Mouse (Mus musculus) heart, embryonic 12.5 days (tissue): Measurements from ENCODE around the gene Ace3. TPM values are rescaled to one million over a fixed set of nuclear protein-coding genes. Genes with fewer than 3 reads are reported as not detected.

Experiments used
- ATAC-seq: fragments of 200-750 bp; cut with Nextera tagmentation; 2 replicates; pipeline ENCODE4 v1.8.0; 2017; ENCODE audit warnings: moderate TSS enrichment, moderate library complexity; ENCODE audit not compliant: insufficient number of reproducible peaks, low FRiP score
- H3K27ac ChIP-seq: fragments of 300-500 bp; sonication (generic); 2 replicates; pipeline ENCODE4 v1.5.1; 2016; ENCODE audit warnings: mild to moderate bottlenecking, moderate library complexity; ENCODE audit not compliant: poor library complexity, severe bottlenecking
- H3K27me3 ChIP-seq: fragments of 300-500 bp; sonication (generic); replicated peaks from 2 replicates; pipeline ENCODE4 v1.6.1; 2016; ENCODE audit warnings: mild to moderate bottlenecking, moderate library complexity
- H3K36me3 ChIP-seq: fragments of 300-500 bp; sonication (generic); 2 replicates; pipeline ENCODE4 v1.6.1; 2016; ENCODE audit warnings: mild to moderate bottlenecking, moderate library complexity
- H3K4me1 ChIP-seq: fragments of 300-500 bp; sonication (generic); replicated peaks from 2 replicates; pipeline ENCODE4 v1.6.1; 2016; ENCODE audit warnings: mild to moderate bottlenecking
- H3K4me2 ChIP-seq: fragments of 300-500 bp; sonication (generic); 2 replicates; pipeline ENCODE4 v1.6.1; 2016; ENCODE audit warnings: mild to moderate bottlenecking, moderate library complexity
- H3K4me3 ChIP-seq: fragments of 300-500 bp; sonication (generic); 2 replicates; pipeline ENCODE4 v1.5.1; 2016; ENCODE audit warnings: mild to moderate bottlenecking
- H3K9ac ChIP-seq: fragments of 300-500 bp; sonication (generic); 2 replicates; pipeline ENCODE4 v1.6.1; 2016; ENCODE audit warnings: mild to moderate bottlenecking, moderate library complexity
- H3K9me3 ChIP-seq: fragments of 300-500 bp; sonication (generic); replicated peaks from 2 replicates; pipeline ENCODE4 v1.6.1; 2016; ENCODE audit warnings: mild to moderate bottlenecking, moderate library complexity
- WGBS: fragments of 180-500 bp; shearing (Covaris S2); methylation state at CpG from one replicate; pipeline ENCODE4 v1.1.7; 2016; 5-methylcytosine and 5-hydroxymethylcytosine counted together
- polyA plus RNA-seq: library from polyadenylated mRNA; unstranded; fragments of >200 nt; fragmentation: Nextera tagmentation; extraction: Ambion mirVana; gene quantifications from 2 replicates; pipeline ENCODE4 v1.2.1, GENCODE M21; 2016

Ace3 gene
- polyA plus RNA-seq, 1 experiment from 2014 or later: not detected

DNA sequence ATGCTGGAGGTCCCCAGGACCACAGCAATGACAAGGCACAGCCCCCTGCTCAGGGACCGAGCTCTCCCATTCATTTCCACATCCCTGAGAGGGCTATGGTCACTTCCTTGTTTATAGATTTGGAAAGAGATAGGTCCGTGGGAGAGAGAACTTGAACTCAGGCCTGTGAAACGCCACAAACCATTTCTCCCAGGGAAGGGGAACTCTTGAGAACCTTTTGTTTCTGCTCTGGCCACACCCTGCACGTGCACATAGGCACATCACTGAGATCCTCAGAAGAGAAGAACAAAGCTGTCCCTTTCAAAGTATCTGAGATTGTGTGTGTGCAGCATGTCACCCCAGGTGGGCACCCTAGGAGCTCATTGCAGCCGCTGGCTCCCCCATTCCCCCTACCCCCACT lies 15.8 kb upstream of the Ace3 start:
- no peak overlapping the region for H3K4me3 ChIP-seq
- H3K36me3 ChIP-seq: no peaks in the 10 kb centered on the region
- H3K9ac ChIP-seq: no peak overlapping the region
- no peak for ATAC-seq
- no peaks in the 10 kb centered on the region for H3K4me1 ChIP-seq
- H3K27ac ChIP-seq: no peak overlapping the region
- peaks cover 53% of the 10 kb centered on the region for H3K27me3 ChIP-seq
- H3K4me2 ChIP-seq: no peak overlapping the region
- no peaks in the 10 kb centered on the region for H3K9me3 ChIP-seq
- WGBS: 63% methylated on average over 5 of the region's 5 CpGs

- ATAC-seq: no peak
- H3K36me3 ChIP-seq: no peaks in the 10 kb centered on the region
- WGBS: 68% methylated on average over 4 of the region's 4 CpGs
These were observed 10.0 kb upstream of the Ace3 start for GRCm38 (mm10) chr11:105984452-105984851.

DNA sequence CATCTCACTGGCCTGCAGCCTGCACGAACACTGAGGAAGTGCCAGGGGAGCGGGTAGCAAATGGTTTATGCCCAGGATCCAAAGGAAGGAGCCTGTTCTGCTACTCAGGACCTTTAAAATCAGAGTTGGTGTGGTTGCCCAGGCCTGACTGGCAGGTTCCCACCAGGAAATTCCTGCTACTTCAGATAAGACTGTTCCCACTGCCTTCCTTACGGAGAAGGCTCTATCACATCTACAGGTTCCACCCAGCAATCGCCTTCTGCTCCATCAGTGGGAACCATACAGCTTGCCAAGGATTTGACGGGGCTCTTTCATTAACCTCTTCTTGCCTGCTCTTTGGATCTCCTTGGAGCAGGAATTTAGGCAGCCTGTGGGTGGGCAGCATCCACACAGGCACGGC lies 7.0 kb upstream of the Ace3 start:
- Histone ChIP-seq H3K4me2 (no peak overlapping the region), H3K36me3 (no peaks in the 10 kb centered on the region), H3K4me3 (no peak overlapping the region), H3K4me1 (peaks cover 4% of the 10 kb centered on the region), H3K9me3 (no peaks in the 10 kb centered on the region), H3K27ac (no peak overlapping the region), H3K27me3 (peaks cover 6% of the 10 kb centered on the region), H3K9ac (no peak overlapping the region)
- ATAC-seq: no peak
- 46% methylated on average over 6 of the region's 6 CpGs for WGBS

More at GRCm38 (mm10) chr11:105984452-105984851, 10.0 kb upstream of the Ace3 start:
- Histone ChIP-seq H3K4me3 (no peak overlapping the region), H3K9ac (no peak overlapping the region), H3K27ac (no peak overlapping the region), H3K4me1 (peaks cover 4% of the 10 kb centered on the region), H3K27me3 (peaks cover 16% of the 10 kb centered on the region), H3K9me3 (no peaks in the 10 kb centered on the region), H3K4me2 (no peak overlapping the region)

DNA sequence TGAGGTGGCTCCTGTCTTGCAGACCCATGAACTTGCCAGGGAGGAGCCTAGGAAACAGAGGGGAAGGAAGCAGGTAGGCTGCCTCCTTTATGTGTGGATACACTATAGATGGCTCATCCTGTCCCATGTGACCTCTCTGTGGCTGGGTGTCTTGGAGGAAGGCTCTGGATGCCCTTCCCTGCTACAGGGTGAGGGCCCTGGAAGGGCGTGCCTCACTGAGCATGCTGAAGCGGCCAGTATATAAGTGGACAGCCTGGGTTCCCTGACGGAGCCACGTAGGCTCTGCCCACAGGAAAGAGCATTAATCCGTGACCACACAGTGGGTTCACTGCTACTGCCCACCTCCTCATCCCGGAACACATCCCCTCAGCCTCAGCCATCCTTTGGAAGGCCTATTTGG lies 5.0 kb upstream of the Ace3 start:
- Histone ChIP-seq H3K4me1 (peaks cover 4% of the 10 kb centered on the region), H3K9ac (no peak overlapping the region), H3K27ac (no peak overlapping the region), H3K27me3 (peaks cover 4% of the 10 kb centered on the region), H3K36me3 (no peaks in the 10 kb centered on the region), H3K4me3 (no peak overlapping the region), H3K4me2 (no peak overlapping the region), H3K9me3 (no peaks in the 10 kb centered on the region)
- 81% methylated on average over 6 of the region's 6 CpGs for WGBS
- no peak for ATAC-seq

- H3K4me2 ChIP-seq: no peak overlapping the region
- H3K27me3 ChIP-seq: peaks cover 4% of the 10 kb centered on the region
- H3K4me3 ChIP-seq: no peak overlapping the region
- whole genome bisulfite sequencing: 71% methylated on average over 2 of the region's 2 CpGs
- no peak overlapping the region for H3K9ac ChIP-seq
- no peaks in the 10 kb centered on the region for H3K36me3 ChIP-seq
- no peak overlapping the region for H3K27ac ChIP-seq
- no peak for ATAC-seq
- H3K9me3 ChIP-seq: no peaks in the 10 kb centered on the region
- peaks cover 4% of the 10 kb centered on the region for H3K4me1 ChIP-seq
These were observed 4.2 kb upstream of the Ace3 start for GRCm38 (mm10) chr11:105990231-105990630.

- no peak for ATAC-seq
- H3K27ac ChIP-seq: no peak overlapping the region
- no peaks in the 10 kb centered on the region for H3K9me3 ChIP-seq
- H3K9ac ChIP-seq: no peak overlapping the region
- no peak overlapping the region for H3K4me3 ChIP-seq
- H3K4me1 ChIP-seq: no peaks in the 10 kb centered on the region
- H3K36me3 ChIP-seq: no peaks in the 10 kb centered on the region
- H3K27me3 ChIP-seq: no peaks in the 10 kb centered on the region; the same call in 1 of the 2 replicates
- no peak overlapping the region for H3K4me2 ChIP-seq
- WGBS: 91% methylated on average over 6 of the region's 6 CpGs
These were observed 5.6 kb downstream of the Ace3 start for GRCm38 (mm10) chr11:106000062-106000461.

- 32% methylated on average over 4 of the region's 4 CpGs for WGBS
- no peak overlapping the region for H3K27ac ChIP-seq
- H3K27me3 ChIP-seq: peaks cover 4% of the 10 kb centered on the region; the same call in 1 of the 2 replicates
- no peak overlapping the region for H3K4me2 ChIP-seq
- H3K36me3 ChIP-seq: no peaks in the 10 kb centered on the region
- no peak for ATAC-seq
- H3K9me3 ChIP-seq: no peaks in the 10 kb centered on the region
- no peak overlapping the region for H3K9ac ChIP-seq
- H3K4me1 ChIP-seq: no peaks in the 10 kb centered on the region
- H3K4me3 ChIP-seq: no peak overlapping the region
These were observed 7.2 kb downstream of the Ace3 start for GRCm38 (mm10) chr11:106001718-106002117.

DNA sequence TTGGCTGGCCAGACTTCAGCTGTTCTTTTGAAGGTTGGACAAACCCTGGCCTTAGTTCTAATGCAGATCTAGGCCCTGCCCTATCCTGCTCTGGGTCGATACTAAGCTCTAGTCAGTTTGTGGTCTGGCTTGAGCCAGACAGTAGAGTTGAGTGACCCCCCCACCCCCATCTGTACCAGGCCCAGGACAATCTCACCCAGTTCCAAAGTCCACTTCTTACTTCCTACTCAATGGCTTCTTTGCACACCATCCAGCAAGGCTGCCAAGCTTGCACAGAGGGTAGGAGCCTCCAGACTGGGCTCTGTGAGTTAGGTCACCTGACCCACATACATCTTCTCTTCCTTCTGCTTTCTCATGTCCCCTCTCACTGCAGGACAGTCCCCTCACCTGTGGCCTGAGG lies 10.1 kb downstream of the Ace3 start:
- Histone ChIP-seq H3K9ac (no peak overlapping the region), H3K36me3 (no peaks in the 10 kb centered on the region), H3K4me1 (0 out of 2 replicates have a peak, but pooled peaks cover 3% of the 10 kb centered on the region), H3K27me3 (peaks cover 24% of the 10 kb centered on the region), H3K4me3 (no peak overlapping the region), H3K27ac (no peak overlapping the region), H3K4me2 (no peak overlapping the region), H3K9me3 (no peaks in the 10 kb centered on the region)
- WGBS: 71% methylated on average over 1 of the region's 1 CpGs
- ATAC-seq: no peak

DNA sequence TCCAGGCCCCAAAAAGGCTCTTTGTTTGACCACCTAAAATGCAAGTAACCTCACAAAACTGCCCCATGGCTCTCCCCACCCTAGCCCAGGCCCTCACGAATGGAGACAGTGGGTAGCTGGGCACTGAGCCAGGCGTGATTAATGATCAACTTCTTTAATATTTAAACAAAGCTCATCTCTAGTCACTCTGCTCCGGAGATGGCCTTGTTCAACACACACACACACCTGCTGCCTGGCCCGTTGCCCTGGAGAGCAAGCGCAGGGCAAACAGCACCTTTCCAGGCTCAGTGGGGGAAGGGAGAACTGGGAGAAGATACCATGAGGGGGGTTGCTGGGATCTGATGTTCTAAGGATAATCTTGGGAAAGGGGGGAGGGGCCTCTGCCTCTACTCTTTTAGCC lies 11.5 kb downstream of the Ace3 start:
- WGBS: 48% methylated on average over 5 of the region's 5 CpGs
- H3K4me2 ChIP-seq: no peak overlapping the region
- no peak overlapping the region for H3K27ac ChIP-seq
- peaks cover 38% of the 10 kb centered on the region for H3K27me3 ChIP-seq
- H3K4me1 ChIP-seq: 0 out of 2 replicates have a peak, but pooled peaks cover 3% of the 10 kb centered on the region
- no peak for ATAC-seq
- H3K4me3 ChIP-seq: no peak overlapping the region
- H3K9ac ChIP-seq: no peak overlapping the region
- no peaks in the 10 kb centered on the region for H3K36me3 ChIP-seq
- no peaks in the 10 kb centered on the region for H3K9me3 ChIP-seq

DNA sequence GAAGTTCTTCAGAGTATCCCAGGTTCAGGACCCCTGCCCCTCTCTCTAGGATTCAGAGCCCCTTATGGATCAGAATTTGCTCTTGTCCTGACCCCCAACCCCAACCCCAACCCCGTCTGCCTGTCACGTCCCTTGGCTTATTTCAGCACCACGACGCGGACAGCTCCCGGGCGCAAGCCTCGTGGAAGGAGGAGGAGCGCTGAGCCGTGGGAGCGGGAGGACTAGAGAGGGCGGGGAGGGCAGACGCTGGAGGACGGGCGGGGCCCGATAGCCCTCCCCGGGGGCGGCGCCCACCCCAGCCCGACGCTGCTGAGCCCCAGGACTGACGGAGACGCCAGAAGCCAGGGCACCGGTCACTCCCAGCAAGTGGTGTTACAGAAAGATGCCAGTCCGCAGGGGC lies 13.3 kb downstream of the Ace3 start, which contains the start of gene Kcnh6:
Kcnh6 (plus strand) TSS at position 304 of the 400 bp plus-strand sequence.
- H3K4me1 ChIP-seq: 0 out of 2 replicates have a peak, but pooled peaks cover 3% of the 10 kb centered on the region
- WGBS: 1% methylated on average over 25 of the region's 25 CpGs
- no peak within 1 kb of the TSS for H3K9ac ChIP-seq
- ATAC-seq: peak; percentile 51; the same call in 1 of the 2 replicates
- H3K9me3 ChIP-seq: no peaks in the 10 kb centered on the region
- no peaks in the 10 kb centered on the region for H3K36me3 ChIP-seq
- no peak within 1 kb of the TSS for H3K27ac ChIP-seq
- peak within 1 kb of the TSS; percentile 76 for H3K4me2 ChIP-seq
- peak within 1 kb of the TSS; percentile 40 for H3K4me3 ChIP-seq
- H3K27me3 ChIP-seq: peaks cover 50% of the 10 kb centered on the region

DNA sequence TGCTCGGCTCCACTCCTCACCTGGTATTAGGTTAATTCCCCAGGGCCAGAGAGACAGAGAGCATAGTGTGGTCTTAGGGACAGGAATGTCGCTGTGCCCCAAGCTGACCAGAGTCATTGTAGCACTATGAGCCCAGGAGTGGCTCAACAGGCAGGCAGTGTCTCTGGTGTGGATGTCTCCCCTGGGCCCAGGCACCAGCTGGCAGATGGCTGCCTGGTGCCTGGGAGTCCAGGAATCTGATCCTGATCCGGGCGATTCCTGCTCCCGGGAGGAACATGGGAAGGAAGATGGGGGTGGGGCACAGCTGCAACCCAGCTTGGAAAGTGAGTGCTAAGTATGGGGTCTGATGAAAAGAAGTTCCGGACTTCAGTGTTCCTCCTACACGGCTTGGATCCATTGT lies 18.2 kb downstream of the Ace3 start:
- 49% methylated on average over 7 of the region's 7 CpGs for WGBS

DNA sequence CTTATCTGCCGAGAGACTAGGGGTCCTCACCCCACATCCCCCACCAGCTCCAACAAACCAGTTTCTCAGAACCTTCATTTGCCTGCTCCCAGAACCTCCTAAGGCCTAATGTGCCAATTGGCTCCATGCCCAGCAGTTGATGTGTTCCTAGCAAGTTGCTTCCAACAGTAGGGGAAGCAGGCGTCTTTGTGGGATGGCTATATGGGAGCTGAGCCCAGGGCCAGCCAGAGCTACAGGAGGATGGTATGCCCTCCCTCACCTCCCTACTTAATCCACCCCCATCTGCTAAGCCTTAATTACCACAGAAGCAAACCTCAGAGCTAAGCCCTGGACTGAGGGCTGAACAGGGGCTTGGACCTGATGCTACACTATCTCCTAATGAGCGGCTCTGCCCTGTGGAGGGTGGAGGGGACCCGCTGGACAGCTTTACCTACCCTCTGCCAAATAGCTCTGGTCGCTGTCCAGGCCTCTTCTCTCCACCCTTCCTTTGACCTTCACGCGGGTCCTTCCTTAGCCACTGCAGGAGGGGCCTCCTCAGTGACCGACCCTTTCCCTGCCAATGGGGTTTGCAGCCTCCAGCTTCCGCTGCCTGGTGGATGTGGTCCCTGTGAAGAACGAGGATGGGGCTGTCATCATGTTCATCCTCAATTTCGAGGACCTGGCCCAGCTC lies 19.2 kb downstream of the Ace3 start:
- Histone ChIP-seq H3K27me3 (peaks cover 56% of the 10 kb centered on the region), H3K27ac (no peak overlapping the region), H3K4me2 (no peak overlapping the region), H3K4me3 (no peak overlapping the region), H3K9ac (no peak overlapping the region), H3K4me1 (peaks cover 8% of the 10 kb centered on the region), H3K36me3 (no peaks in the 10 kb centered on the region), H3K9me3 (no peaks in the 10 kb centered on the region)
- 45% methylated on average over 11 of the region's 11 CpGs for WGBS
- ATAC-seq: no peak

More for the DNA sequence above, 18.2 kb downstream of the Ace3 start:
- no peak overlapping the region for H3K9ac ChIP-seq
- no peak for ATAC-seq
- no peak overlapping the region for H3K27ac ChIP-seq
- no peaks in the 10 kb centered on the region for H3K36me3 ChIP-seq
- H3K4me1 ChIP-seq: peaks cover 11% of the 10 kb centered on the region
- peaks cover 56% of the 10 kb centered on the region for H3K27me3 ChIP-seq
- no peak overlapping the region for H3K4me3 ChIP-seq
- no peak overlapping the region for H3K4me2 ChIP-seq
- no peaks in the 10 kb centered on the region for H3K9me3 ChIP-seq
